Mouse (Mus musculus): ENCODE data around the gene Polr3b. TPM values are rescaled to one million over a fixed set of nuclear protein-coding genes. Genes with fewer than 3 reads are reported as not detected.

Polr3b gene
- total RNA-seq, 2 experiments from 2014 or later, result 15.0 to 15.8 TPM

Other genes with a start within 250 kb of the Polr3b start
- 10 to 100 TPM; 56.0 to 66.2 TPM for gene Nuak1, start 181.7 kb upstream of the Polr3b start, total RNA-seq (2021)
- gene Ckap4, start 88.2 kb upstream of the Polr3b start, total RNA-seq (2021), result 10 to 100 TPM; 32.3 to 34.6 TPM
- gene Tcp11l2, start 45.7 kb upstream of the Polr3b start, total RNA-seq (2021), result 10 to 100 TPM; 20.5 to 24.0 TPM
- 1 to 10 TPM; 9.1 to 10.0 TPM for gene Rfx4, start 133.8 kb downstream of the Polr3b start, total RNA-seq (2021)